Mouse (Mus musculus) E14TG2a.4 (cell line): ENCODE measurements around the gene Opa3.

Source experiments
- CTCF ChIP-seq: conservative IDR thresholded peaks from 2 replicates; pipeline ENCODE4 v1.5.1; 2014; ENCODE audit warnings: low read length
- NANOG ChIP-seq: IDR thresholded peaks from 2 replicates; pipeline ENCODE4 v1.6.1; 2014; ENCODE audit warnings: borderline replicate concordance, low read length, mixed read lengths

DNA sequence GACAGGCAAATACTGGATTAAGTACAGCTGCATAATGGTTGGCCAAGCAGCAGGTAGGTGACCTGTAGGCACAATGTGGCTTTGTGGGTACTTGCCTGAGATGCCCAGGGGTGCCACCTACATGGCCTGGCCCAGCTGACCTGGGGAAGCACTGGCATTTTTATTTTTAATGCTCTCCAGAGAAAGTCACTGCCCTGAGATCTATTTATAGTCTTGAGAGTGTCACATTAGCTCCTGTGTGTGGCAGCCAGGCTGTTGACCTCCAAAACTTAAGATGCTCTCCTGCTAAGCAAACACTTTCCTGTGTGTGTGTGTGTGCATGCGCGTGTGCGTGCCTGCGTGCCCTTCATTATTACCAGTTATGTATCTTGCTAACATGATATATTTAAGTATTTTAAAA, 10.2 kb downstream of the Opa3 start:
- TF ChIP-seq CTCF (no peak), NANOG (no peak)
